Comparison of ENCODE assay signal across 8 mouse cellular contexts in genomic region chr2:76980146-76980545, GRCm38 (mm10). TPM values are rescaled to one million over a fixed set of nuclear protein-coding genes. Genes with fewer than 3 reads are reported as not detected.
DNase-seq lines count a peak whose midpoint lies in the region; ATAC-seq and TF ChIP-seq lines count a peak whose summit lies in the region.

No protein-coding gene starts in this region.

- no peak overlapping the region for H3K27ac ChIP-seq in layer of hippocampus, adult 2 months

- WGBS in lung, adult 2 months: 42% methylated on average over 9 of the region's 9 CpGs

- ATAC-seq in monocyte, adult 5-6 weeks (replicated peaks; ENCODE audit: insufficient number of reproducible peaks, low FRiP score, low TSS enrichment, poor library complexity, severe bottlenecking): no peak

- TF ChIP-seq CTCF in layer of hippocampus, adult 2 months (conservative IDR thresholded peaks at IDR 0.05): peak; percentile 81
- TF ChIP-seq CTCF in lung, adult 2 months (IDR thresholded peaks at IDR 0.05; ENCODE audit: insufficient read depth, low read length): peak; percentile 65

- DNase-seq in layer of hippocampus, adult 2 months (ENCODE audit: low spot score in 2 of 2): no peak
- DNase-seq in layer of hippocampus, adult 9-11 months: no peak
- DNase-seq in adrenal gland, adult 2 months: peak; percentile 33
- DNase-seq in heart, adult 8-10 months (ENCODE audit: low spot score): peak; percentile 57
- peak; percentile 18 for DNase-seq in lung, adult 2 months
- no peak for DNase-seq in urinary bladder, postnatal 25 days (ENCODE audit: low spot score)
- no peak for DNase-seq in urinary bladder, postnatal 4 days (ENCODE audit: low spot score in 2 of 2)

- H3K4me3 ChIP-seq in layer of hippocampus, adult 2 months: no peak overlapping the region
- no peak overlapping the region for H3K4me3 ChIP-seq in lung, adult 2 months (replicated peaks; ENCODE audit: extremely low read depth, low read depth, low read length)

- no peak for TF ChIP-seq POLR2A in lung, adult 2 months (IDR thresholded peaks at IDR 0.05; ENCODE audit: borderline replicate concordance, extremely low read depth, low read depth, low read length)

- H3K4me1 ChIP-seq in lung, adult 2 months (ENCODE audit: control insufficient read depth, insufficient read depth, low read length): no peaks in the 10 kb centered on the region; the same call in 1 of the 2 replicates

RNA-seq across cellular contexts. Expression of gene Ttn, which starts 2.2 kb away (rescaled TPM):
- 1 to 10 TPM in 1 of 2 experiments, under 1 TPM in 1; 0.54 to 1.1 TPM for total RNA-seq in layer of hippocampus, adult 2 months (2021)
- under 1 TPM; 0.03 to 0.14 TPM for total RNA-seq in adrenal gland, adult 2 months (2021)
- 0.01 TPM in 1 of 2 replicates, not detected in the other for polyA plus RNA-seq in adrenal gland, adult 2 months (2012; rRNA removed)
- 1,000 to 10,000 TPM; 3,102 to 4,099 (median 3,503) TPM for total RNA-seq in heart, adult 8-10 months (2022)
- polyA plus RNA-seq in lung, adult 2 months (2012; rRNA removed): 0.71 and 6.3 TPM in 2 replicates
- total RNA-seq in monocyte, adult 5-6 weeks (2017): under 0.01 to 0.38 TPM (median 0.19 TPM) in 3 replicates

Comparison
In these comparisons a context has a peak if more than half of its experiments do, and no peak if none do; other contexts are left out.
1. DNase-seq: peak in adrenal gland, adult 2 months (single experiment), heart, adult 8-10 months (single experiment) and lung, adult 2 months (single experiment); none in layer of hippocampus, adult 2 months (0 of 2), layer of hippocampus, adult 9-11 months (single experiment), urinary bladder, postnatal 25 days (single experiment) and urinary bladder, postnatal 4 days (0 of 2).
2. RNA of gene Ttn, which starts 2.2 kb away (total RNA-seq): 3,102 to 4,099 TPM in heart, adult 8-10 months; 0.54 to 1.1 TPM in layer of hippocampus, adult 2 months, under 0.01 to 0.38 TPM in monocyte, adult 5-6 weeks and 0.03 to 0.14 TPM in adrenal gland, adult 2 months; every median in the first group is over 1,000 times any median in the second.